ENCODE assay signal across 10 mouse cellular contexts in genomic region chr10:91384372-91384771, GRCm38 (mm10).
DNase-seq lines count a peak whose midpoint lies in the region; ATAC-seq lines count a peak whose summit lies in the region.
"Had no signal": no experiment of that assay in that cellular context is flagged by ENCODE, and none has a peak within 500 bp of the region (broad histone marks: within the 10 kb centered on the region; RNA-seq: fewer than 3 reads in every experiment).

No protein-coding gene starts in this region.

- no peak for DNase-seq in kidney, adult 8-10 months
- peak; percentile 6 for DNase-seq in ES-CJ7 (ENCODE audit: low read depth, low spot score)
- peak; percentile 11 to 16 for DNase-seq in cerebellum, adult 18-20 months
- DNase-seq in hindbrain, embryonic 11.5 days (ENCODE audit: low spot score), result peak; percentile 53
- DNase-seq in neural tube, embryonic 11.5 days (ENCODE audit: low spot score), result peak; percentile 51
- DNase-seq in gastrocnemius, adult 18-20 months (ENCODE audit: low spot score), result no peak

- H3K27ac ChIP-seq in kidney, embryonic 14.5 days (ENCODE audit: low read depth, low read length), result no peak overlapping the region
- no peak overlapping the region for H3K27ac ChIP-seq in hindbrain, embryonic 11.5 days (ENCODE audit: low read depth, low read length)
- H3K27ac ChIP-seq in neural tube, embryonic 11.5 days (ENCODE audit: low read depth, low read length), result no peak overlapping the region
- H3K27ac ChIP-seq: heart, embryonic 13.5 days had no signal

- no peaks in the 10 kb centered on the region for H3K4me1 ChIP-seq in kidney, embryonic 14.5 days (ENCODE audit: control insufficient read depth, insufficient read depth, low read length)
- no peaks in the 10 kb centered on the region for H3K4me1 ChIP-seq in hindbrain, embryonic 11.5 days (replicated peaks; ENCODE audit: control insufficient read depth, insufficient read depth, low read length)
- no peaks in the 10 kb centered on the region for H3K4me1 ChIP-seq in neural tube, embryonic 11.5 days (ENCODE audit: control insufficient read depth, insufficient read depth, low read length)
- H3K4me1 ChIP-seq: heart, embryonic 13.5 days; megakaryocyte, embryonic 14.5 days had no signal

- peak; percentile 62; the same call in 1 of the 2 replicates for ATAC-seq in kidney, embryonic 14.5 days (ENCODE audit: low FRiP score, low TSS enrichment)
- no peak for ATAC-seq in hindbrain, embryonic 11.5 days (ENCODE audit: low FRiP score)
- ATAC-seq in neural tube, embryonic 11.5 days (ENCODE audit: insufficient read depth, low FRiP score, low TSS enrichment), result no peak
- no peak for ATAC-seq in activated CD4-positive, CD25-positive, alpha-beta regulatory T cell, adult 4 months

- H3K36me3 ChIP-seq in kidney, embryonic 14.5 days (ENCODE audit: control insufficient read depth, insufficient read depth, low read length), result no peaks in the 10 kb centered on the region
- H3K36me3 ChIP-seq in hindbrain, embryonic 11.5 days (ENCODE audit: control insufficient read depth, insufficient read depth, low read length), result no peaks in the 10 kb centered on the region
- H3K36me3 ChIP-seq in neural tube, embryonic 11.5 days (ENCODE audit: control insufficient read depth, insufficient read depth, low read length), result no peaks in the 10 kb centered on the region
- H3K36me3 ChIP-seq: heart, embryonic 13.5 days had no signal

- no peak overlapping the region for H3K4me3 ChIP-seq in kidney, embryonic 14.5 days (ENCODE audit: low read length)
- H3K4me3 ChIP-seq in hindbrain, embryonic 11.5 days (ENCODE audit: low read depth, low read length), result no peak overlapping the region
- H3K4me3 ChIP-seq in neural tube, embryonic 11.5 days (ENCODE audit: low read depth, low read length), result no peak overlapping the region
- H3K4me3 ChIP-seq: heart, embryonic 13.5 days; megakaryocyte, embryonic 14.5 days had no signal

- 52% methylated on average over 2 of the region's 2 CpGs for WGBS in kidney, embryonic 14.5 days
- 39% methylated on average over 2 of the region's 2 CpGs for WGBS in hindbrain, embryonic 11.5 days
- WGBS in neural tube, embryonic 11.5 days, result 59% methylated on average over 2 of the region's 2 CpGs

- H3K9me3 ChIP-seq in kidney, embryonic 14.5 days (ENCODE audit: control insufficient read depth, low read length), result no peaks in the 10 kb centered on the region
- no peaks in the 10 kb centered on the region for H3K9me3 ChIP-seq in hindbrain, embryonic 11.5 days (ENCODE audit: control insufficient read depth, low read length)
- no peaks in the 10 kb centered on the region for H3K9me3 ChIP-seq in neural tube, embryonic 11.5 days (ENCODE audit: control insufficient read depth, low read length)
- H3K9me3 ChIP-seq: heart, embryonic 13.5 days had no signal

- no peaks in the 10 kb centered on the region for H3K27me3 ChIP-seq in kidney, embryonic 14.5 days (ENCODE audit: control insufficient read depth, insufficient read depth, low read length)
- H3K27me3 ChIP-seq in hindbrain, embryonic 11.5 days (ENCODE audit: control insufficient read depth, insufficient read depth, low read length), result no peaks in the 10 kb centered on the region
- no peaks in the 10 kb centered on the region for H3K27me3 ChIP-seq in neural tube, embryonic 11.5 days (ENCODE audit: control insufficient read depth, insufficient read depth, low read length)
- H3K27me3 ChIP-seq: heart, embryonic 13.5 days; megakaryocyte, embryonic 14.5 days had no signal

- H3K4me2 ChIP-seq in kidney, embryonic 14.5 days (replicated peaks; ENCODE audit: low read depth, low read length), result no peak overlapping the region
- no peak overlapping the region for H3K4me2 ChIP-seq in hindbrain, embryonic 11.5 days (replicated peaks; ENCODE audit: low read depth, low read length)
- no peak overlapping the region for H3K4me2 ChIP-seq in neural tube, embryonic 11.5 days (ENCODE audit: low read depth)
- H3K4me2 ChIP-seq: heart, embryonic 13.5 days had no signal

- no peak overlapping the region for H3K9ac ChIP-seq in kidney, embryonic 14.5 days (ENCODE audit: low read depth, low read length)
- H3K9ac ChIP-seq in hindbrain, embryonic 11.5 days (ENCODE audit: low read depth, low read length), result no peak overlapping the region
- no peak overlapping the region for H3K9ac ChIP-seq in neural tube, embryonic 11.5 days (ENCODE audit: low read length)
- H3K9ac ChIP-seq: heart, embryonic 13.5 days had no signal

Comparison
In these comparisons a context has a peak if more than half of its experiments do, and no peak if none do; other contexts are left out.
1. DNase-seq: peak in ES-CJ7 (single experiment), cerebellum, adult 18-20 months (2 of 2), hindbrain, embryonic 11.5 days (single experiment) and neural tube, embryonic 11.5 days (single experiment); none in kidney, adult 8-10 months (0 of 2) and gastrocnemius, adult 18-20 months (single experiment).